Mouse (Mus musculus) heart, adult 8-10 months (tissue): Measurements from ENCODE around the gene Slc25a10. TPM values are rescaled to one million over a fixed set of nuclear protein-coding genes. Genes with fewer than 3 reads are reported as not detected.

Experiments
- DNase-seq: peaks from one replicate; pipeline ENCODE4 v3.0.0; 2022; ENCODE audit warnings: low spot score
- total RNA-seq, 4 experiments: library from RNA; stranded (reverse); gene quantifications; 2 replicates each; pipeline ENCODE4 v1.2.4; 2022

The Slc25a10 gene
- total RNA-seq, 4 experiments from 2014 or later, result 13.7 to 19.4 (median 16.0) TPM

DNA sequence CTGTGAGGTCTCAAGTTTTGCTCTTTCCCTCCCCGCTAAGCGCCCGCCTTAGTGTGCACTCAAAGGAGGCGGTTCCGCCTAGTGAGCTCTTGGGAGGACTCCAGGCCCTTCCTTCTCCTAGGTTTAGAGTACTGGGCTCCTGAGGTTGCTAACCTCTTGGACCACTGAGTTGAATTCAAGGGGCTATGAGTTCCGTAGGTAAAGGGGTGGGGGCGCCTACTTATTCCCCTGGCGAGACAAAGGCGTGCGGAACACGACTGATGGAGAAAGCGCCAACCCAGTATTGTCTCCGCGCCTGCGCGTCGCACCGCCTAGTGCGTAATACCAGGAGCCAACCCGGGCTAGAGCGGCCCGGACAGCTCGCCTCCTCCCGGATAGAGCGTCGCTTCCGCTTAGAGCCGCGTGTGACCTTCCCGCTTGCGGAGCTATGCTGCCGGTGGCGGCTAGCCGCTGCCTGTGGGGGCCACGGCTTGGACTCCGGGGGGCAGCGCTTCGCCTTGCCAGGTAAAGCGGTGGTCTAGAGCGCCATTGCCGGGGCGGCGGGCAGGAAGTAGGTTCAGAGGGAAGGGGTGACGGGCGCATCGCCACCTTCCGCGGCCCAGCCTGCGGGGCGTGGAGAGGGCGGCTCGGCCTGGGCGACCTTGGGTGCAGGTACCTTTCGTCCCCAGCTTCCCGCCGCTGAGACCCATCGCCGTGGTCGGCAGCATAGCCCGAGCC lies 7.2 kb upstream of the Slc25a10 start, which contains the start of gene Mrpl12:
Gene Mrpl12 (plus strand): TSS at position 349 of the 717 bp plus-strand sequence.
- peak; percentile 91 for DNase-seq

DNA sequence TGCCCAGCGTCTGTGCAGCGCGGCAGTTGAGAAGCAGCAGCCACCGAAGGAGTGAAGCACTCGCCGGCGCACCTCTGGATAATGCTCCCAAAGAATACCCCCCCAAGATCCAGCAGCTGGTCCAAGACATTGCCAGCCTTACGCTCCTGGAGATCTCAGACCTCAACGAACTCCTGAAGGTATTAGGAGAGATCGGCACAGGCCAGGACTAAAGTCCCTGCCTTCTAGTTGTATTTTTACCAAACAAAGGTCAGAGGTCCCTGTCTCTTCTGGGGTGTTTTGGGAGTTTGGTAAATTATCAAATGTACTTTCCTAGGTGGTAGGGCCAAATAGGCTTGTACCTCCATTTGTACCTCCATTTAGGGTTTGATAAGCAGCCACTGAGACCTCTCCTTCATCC lies 6.4 kb upstream of the Slc25a10 start:
- no peak for DNase-seq

- no peak for DNase-seq
Observed at GRCm38 (mm10) chr11:120488516-120488915, 3.1 kb upstream of the Slc25a10 start.

- DNase-seq, result peak; percentile 80
Observed at GRCm38 (mm10) chr11:120489054-120489761, 2.4 kb upstream of the Slc25a10 start.

- DNase-seq, result no peak
Observed at GRCm38 (mm10) chr11:120490291-120491046, 1.2 kb upstream of the Slc25a10 start.

DNA sequence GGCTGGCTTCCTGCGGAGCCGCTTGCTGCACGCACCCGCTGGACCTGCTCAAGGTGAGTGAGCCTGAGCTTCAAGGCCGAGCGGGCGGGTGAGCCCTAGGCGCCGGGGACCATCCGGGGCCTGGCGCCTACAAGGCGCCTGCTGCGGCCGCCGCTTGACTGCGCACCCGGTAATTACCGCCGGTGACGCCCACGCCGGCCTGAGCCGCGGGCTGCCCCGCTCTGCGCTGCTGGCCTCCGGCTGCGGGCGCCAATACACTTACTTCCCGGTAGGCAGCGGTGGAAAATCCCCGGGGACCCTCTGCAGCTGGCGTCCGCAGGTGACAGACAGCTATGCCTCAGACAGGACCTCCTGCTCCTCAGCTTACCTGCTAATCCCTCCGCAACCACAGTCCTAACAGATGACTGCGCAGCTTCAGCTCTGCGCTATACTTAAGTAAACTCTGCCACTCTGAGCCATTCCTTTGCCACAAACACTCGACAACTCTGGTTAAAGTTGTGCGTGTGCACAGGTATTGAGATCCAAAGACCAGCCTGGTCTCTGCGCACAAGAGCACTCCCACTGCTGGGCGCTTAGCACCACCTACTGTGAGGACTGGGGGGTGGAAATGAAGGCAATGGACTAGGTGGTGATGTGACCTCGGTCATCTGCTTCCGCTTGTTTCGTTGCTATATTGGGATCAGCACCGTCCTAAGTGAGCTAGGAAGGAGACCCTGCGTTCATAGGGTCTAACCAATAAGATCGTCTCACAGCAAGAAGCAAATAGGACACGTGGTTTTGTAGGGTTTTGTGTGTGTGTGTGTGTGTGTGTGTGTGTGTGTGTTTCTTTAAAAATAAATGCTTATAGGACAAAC lies 611 bp downstream of the Slc25a10 start:
- DNase-seq, result peak; percentile 45

DNA sequence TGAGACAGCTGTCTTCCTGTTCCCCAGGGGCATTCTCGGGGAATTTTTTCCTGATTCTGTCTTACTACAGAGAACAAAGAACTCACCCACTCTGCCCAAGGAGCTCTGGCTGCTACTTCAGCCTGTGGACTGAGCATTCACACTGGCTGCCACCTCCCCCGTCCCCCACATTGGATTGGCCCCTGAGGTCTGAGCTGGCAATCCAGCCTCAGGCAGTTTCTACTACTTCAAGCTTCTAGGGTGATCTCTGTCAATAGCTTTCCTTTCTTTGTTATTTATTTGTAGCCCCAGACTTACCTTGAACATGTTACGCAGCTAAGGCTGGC lies 1.2 kb downstream of the Slc25a10 start:
- no peak for DNase-seq

GRCm38 (mm10) chr11:120493351-120493750 lies 1.7 kb downstream of the Slc25a10 start:
- no peak for DNase-seq

DNA sequence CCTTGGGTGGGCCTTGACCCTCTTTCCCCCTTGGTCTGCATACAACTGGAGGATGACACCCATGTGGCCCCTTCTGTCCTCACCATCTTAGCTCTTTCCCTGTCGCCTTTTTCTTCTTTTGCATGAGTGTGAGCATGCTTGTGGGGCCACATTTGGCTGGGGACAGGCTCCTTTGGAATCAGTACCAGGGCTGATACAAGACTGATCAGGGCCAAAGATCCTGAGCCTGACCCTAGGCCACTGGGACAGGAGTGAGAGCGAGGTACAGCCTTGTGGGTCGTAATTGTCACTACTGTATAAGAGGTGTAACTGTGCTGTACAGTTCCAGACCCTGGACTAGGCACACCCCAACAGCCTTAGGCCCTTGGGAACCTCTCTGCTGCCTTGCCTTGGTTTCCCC lies 2.3 kb downstream of the Slc25a10 start:
- no peak for DNase-seq

DNA sequence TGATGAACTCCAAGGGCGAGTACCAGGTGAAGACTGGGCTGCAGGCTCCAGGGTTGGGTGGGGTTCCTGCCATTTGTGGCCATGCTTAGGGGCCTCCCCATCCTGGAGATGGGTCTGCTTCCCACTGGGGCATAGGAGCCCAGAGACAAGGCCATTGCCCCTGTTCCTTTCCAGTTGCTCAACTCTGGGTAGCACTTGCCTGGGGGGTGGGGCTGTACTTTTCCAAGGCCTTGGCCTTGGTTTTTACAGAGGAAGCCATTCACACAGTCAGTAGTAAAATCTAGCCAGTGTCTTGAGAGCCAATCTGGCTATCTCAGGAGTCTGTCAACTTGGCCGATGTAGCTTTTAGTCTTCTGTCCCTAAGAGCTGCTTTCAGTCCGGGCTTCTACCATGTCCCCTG lies 5.8 kb downstream of the Slc25a10 start:
- no peak for DNase-seq

- no peak for DNase-seq
Observed at GRCm38 (mm10) chr11:120498226-120498625, 6.6 kb downstream of the Slc25a10 start.

DNA sequence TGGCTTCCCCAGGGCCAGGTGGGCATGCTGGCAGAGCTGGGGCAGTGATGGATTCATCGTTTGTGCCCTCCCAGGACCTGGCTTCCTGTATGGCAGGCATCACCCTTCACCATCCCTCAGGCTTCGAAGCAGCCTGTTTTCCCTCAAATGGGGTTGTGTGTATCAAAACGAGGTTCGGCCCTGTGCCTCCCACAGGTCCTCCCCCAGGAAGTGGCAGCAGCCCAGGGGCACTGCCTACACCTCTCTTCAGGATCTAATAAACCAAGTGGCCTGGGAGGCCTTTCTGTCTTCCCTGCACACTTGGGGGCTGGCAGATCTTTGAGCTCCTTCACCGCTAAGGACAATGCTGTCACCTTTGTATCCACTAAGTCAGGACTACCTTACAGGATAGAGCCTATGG lies 7.3 kb downstream of the Slc25a10 start:
- DNase-seq, result no peak

GRCm38 (mm10) chr11:120499894-120500293 lies 8.3 kb downstream of the Slc25a10 start:
- no peak for DNase-seq

- no peak for DNase-seq
Observed at GRCm38 (mm10) chr11:120500357-120500756, 8.7 kb downstream of the Slc25a10 start.

- no peak for DNase-seq
Observed at GRCm38 (mm10) chr11:120501018-120501417, 9.4 kb downstream of the Slc25a10 start.

DNA sequence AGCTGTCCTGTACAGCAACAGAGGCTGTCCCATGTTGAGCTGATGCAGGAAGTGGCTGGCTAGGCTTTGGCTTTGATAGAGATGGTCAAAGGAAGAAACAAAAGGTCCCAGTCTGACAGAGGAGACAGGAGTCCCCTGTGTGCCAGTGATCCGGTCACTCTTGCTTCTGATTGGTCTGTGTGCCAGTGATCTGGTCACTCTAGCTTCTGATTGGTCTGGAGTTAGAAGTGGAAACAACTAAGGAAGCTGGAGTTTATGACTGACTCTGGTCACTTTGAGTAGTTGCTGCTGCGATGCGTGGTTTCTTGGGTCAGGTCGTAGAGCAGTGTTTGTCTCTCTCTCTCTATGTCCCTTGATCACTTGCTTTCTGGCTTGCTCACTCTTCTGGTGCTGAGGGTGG lies 10.1 kb downstream of the Slc25a10 start:
- DNase-seq, result no peak

DNA sequence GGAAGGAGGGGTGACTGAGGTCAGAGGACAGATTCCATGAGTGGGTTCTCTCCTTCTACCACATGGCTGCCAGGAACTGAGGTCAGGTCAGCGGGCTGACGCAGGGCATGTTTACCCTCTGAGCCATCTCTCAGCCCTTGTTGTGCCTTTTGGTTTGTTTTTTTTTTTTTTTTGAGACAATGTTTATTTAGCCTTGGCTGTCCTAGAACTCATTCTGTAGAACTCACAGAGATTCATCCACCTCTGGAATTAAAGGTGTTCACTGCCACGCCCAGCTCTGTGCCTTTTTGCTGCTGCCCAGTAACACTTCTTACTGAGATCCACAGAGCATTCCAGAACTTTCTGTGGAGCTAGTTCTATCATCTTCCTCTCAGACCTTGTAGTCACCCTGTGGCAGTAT lies 14.0 kb downstream of the Slc25a10 start:
- no peak for DNase-seq

DNA sequence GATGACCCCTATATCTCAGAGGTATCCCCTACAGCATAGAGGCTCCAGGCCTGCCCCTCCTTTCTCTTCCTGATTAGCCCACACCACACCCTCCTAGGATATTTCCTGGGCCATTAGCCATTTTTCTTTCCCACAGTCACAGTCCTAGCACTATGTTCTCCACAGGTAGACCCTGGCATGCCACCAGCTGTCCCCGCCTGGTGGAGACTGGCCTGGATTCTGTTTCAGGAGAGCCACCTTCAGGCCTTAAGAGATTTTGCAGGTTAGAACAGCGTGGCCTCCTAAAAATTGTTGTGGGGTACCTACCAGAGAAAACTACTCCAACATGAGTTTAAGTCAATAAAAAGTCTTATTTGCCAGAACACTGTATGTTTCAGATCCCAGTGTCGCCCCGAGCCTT lies 15.3 kb downstream of the Slc25a10 start:
- no peak for DNase-seq

GRCm38 (mm10) chr11:120507611-120508289 lies 16.1 kb downstream of the Slc25a10 start:
- no peak for DNase-seq

DNA sequence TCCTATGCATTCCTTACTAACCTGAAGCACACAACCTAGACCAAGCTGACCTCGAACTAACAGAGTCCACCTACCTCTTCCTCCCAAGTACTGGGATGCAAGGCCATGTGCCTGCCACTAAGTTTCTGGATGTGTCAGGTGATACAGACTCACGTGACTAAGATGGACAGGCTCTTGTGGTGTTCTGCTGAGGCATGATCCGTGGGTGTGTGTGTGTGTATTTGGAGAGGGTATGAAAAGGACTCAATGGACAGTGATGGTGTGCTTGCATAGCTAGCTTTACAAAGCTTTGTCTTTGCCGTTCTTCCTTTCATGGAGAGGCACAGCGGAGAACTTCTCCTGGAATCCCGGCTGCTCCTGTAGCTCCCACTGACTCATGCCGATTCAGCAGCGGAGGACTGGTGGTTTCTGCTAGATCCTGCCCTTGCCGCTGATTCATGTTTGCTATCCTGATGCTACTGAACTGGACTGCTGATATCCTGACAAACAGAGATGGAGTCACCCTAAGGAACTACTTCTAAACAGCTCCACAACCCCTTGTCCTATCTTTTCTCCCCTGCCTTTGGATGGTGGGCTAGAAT lies 16.7 kb downstream of the Slc25a10 start:
- DNase-seq, result no peak

- DNase-seq, result no peak
Observed at GRCm38 (mm10) chr11:120509940-120510339, 18.3 kb downstream of the Slc25a10 start.
